Mouse (Mus musculus): ENCODE results near the gene E430018J23Rik. TPM values are rescaled to one million over a fixed set of nuclear protein-coding genes. Genes with fewer than 3 reads are reported as not detected.

The E430018J23Rik gene
- total RNA-seq (2023; ENCODE audit: inconsistent age): 5.4 to 8.1 TPM (median 6.8 TPM) in 4 replicates

GRCm38 (mm10) chr7:127393157-127393943 is at the start of gene E430018J23Rik:
Gene E430018J23Rik (minus strand): TSS chr7:127393629.

GRCm38 (mm10) chr7:127421388-127422191 is 28.2 kb upstream of the E430018J23Rik start, which contains the start of gene Zfp688:
Gene Zfp688 (minus strand): TSS chr7:127422068.

DNA sequence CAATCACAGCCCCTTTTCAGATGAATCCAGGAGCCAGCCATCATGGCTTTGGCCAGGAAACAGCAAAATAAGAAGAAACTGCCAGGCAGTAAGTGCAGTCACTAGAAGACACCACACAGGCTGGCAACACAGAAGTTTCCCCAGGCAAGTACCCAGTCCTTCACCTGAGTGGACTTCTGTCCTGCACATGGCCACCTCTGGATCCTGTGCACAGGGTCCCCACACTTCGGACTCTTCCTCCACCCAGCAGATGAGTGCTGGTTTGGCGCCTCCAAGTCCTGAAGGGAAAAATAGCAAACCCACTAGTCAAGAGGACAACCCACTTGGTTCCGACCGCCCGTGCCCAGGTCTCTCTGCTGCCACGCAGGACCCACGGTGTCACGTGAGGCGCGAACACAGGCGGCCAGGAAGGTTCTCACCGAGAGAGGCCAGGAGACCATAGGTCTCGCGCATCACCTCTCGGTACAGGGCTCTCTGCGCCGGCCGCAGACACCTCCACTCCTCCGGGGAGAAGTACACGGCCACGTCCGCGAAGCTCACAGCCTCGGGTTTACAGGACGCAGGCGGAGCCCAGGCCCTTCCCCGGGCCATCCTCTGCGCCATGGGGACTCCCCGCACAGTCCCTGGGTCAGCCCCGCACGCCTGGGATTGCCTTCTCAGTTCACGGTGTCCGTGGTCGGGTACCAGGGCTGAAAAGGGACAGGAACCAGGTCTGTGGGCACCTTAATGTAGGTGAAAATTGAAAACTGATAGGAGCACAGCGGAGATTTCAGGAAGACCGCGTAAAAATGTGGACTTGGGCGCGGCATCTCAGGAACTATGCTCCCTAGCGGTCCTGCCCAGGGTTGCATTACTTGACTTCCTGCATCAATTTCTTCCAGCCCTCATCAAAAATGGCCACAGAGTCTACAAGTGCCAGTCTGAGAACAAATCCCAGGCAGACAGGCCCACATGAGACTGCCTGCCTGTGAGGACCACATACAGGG is 12.9 kb upstream of the E430018J23Rik start, which contains the start of gene Zfp764:
TSS of gene Zfp764 (minus strand) at position 821 of the 986 bp plus-strand sequence.

GRCm38 (mm10) chr7:127386641-127387392 is 6.6 kb downstream of the E430018J23Rik start, which contains the start of gene 9130019O22Rik:
Gene 9130019O22Rik (minus strand): TSS chr7:127387166.

GRCm38 (mm10) chr7:127375271-127376245 is 17.9 kb downstream of the E430018J23Rik start, which contains the start of gene Zfp747:
Gene Zfp747 (minus strand): TSS chr7:127376050.

DNA sequence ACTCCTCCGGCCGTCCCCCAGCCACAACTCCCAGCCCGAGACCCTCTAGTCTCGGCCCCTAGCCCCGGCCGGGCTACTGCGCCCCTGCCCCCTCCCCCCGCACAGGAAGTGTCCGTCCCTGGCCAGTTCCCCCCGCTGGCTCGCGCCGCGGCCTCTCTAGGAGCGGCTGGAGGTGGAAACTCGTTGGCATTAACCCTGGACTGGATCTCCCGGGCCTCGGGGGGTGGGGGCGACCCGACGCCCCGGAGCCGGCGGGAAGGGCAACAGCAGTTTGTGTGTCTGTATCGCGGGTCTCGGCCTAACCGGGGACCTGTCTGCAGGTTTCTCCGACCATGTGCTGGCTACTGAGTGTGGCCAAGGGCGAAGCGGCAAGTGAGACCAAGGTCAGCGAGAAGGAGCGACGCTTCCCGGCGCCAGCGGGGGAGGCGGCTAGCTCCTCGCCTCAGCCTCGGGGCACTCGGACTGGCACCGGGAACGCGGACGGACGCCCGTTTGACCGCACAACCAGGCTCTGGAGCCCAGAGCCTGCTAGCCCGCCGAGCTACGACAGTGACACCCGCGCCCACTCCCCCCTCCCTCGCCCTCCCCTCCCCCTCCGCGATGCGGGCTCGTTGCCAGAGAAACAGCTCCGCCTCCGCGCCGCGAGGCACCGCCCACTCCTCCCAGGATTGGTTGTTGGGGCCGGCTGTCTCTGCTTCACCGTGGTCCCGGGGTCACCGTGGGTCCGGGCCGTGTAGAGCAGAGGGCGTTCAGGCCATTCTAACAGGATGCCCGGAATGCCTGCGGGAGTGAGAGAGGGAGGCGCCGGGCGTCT is 47.7 kb downstream of the E430018J23Rik start, which contains the start of gene Zfp768:
TSS of gene Zfp768 (minus strand) at position 78 of the 814 bp plus-strand sequence.

Other genes with a start within 250 kb of the E430018J23Rik start
- 76.0 to 79.5 TPM (median 77.9 TPM) in 4 replicates for gene Cd2bp2, start 197.6 kb downstream of the E430018J23Rik start, total RNA-seq (2023; ENCODE audit: inconsistent age)
- 54.5 to 63.3 TPM (median 58.6 TPM) in 4 replicates for gene Tbc1d10b, start 185.2 kb downstream of the E430018J23Rik start, total RNA-seq (2023; ENCODE audit: inconsistent age)
- gene Mylpf, start 184.7 kb downstream of the E430018J23Rik start, total RNA-seq (2023; ENCODE audit: inconsistent age): 5.3 to 13.4 TPM (median 8.4 TPM) in 4 replicates
- 9.1 to 13.5 TPM (median 10.3 TPM) in 4 replicates for gene Zfp553, start 160.6 kb downstream of the E430018J23Rik start, total RNA-seq (2023; ENCODE audit: inconsistent age)
- 393 to 439 TPM (median 415 TPM) in 4 replicates for gene Sept1, start 160.5 kb downstream of the E430018J23Rik start, total RNA-seq (2023; ENCODE audit: inconsistent age)
- 14.8 to 24.2 TPM (median 17.5 TPM) in 4 replicates for gene Zfp771, start 149.4 kb downstream of the E430018J23Rik start, total RNA-seq (2023; ENCODE audit: inconsistent age)
- gene Dctpp1, start 132.9 kb downstream of the E430018J23Rik start, total RNA-seq (2023; ENCODE audit: inconsistent age): 13.9 to 18.3 TPM (median 14.3 TPM) in 4 replicates
- gene Sephs2, start 119.6 kb downstream of the E430018J23Rik start, total RNA-seq (2023; ENCODE audit: inconsistent age): 28.1 to 30.4 TPM (median 28.4 TPM) in 4 replicates
- 116 to 127 TPM (median 121 TPM) in 4 replicates for gene Itgal, start 97.4 kb downstream of the E430018J23Rik start, total RNA-seq (2023; ENCODE audit: inconsistent age)
- gene Zfp768, start 48.0 kb downstream of the E430018J23Rik start, total RNA-seq (2023; ENCODE audit: inconsistent age): 1.7 to 3.4 TPM (median 2.6 TPM) in 4 replicates
- 11.0 to 14.9 TPM (median 12.9 TPM) in 4 replicates for gene Zfp747, start 17.6 kb downstream of the E430018J23Rik start, total RNA-seq (2023; ENCODE audit: inconsistent age)
- gene 9130019O22Rik, start 6.5 kb downstream of the E430018J23Rik start, total RNA-seq (2023; ENCODE audit: inconsistent age): 3.5 to 3.9 TPM (median 3.6 TPM) in 4 replicates
- 8.6 to 9.8 TPM (median 9.1 TPM) in 4 replicates for gene Zfp764, start 13.2 kb upstream of the E430018J23Rik start, total RNA-seq (2023; ENCODE audit: inconsistent age)
- 12.1 to 16.3 TPM (median 13.2 TPM) in 4 replicates for gene Zfp688, start 28.4 kb upstream of the E430018J23Rik start, total RNA-seq (2023; ENCODE audit: inconsistent age)
- 5.1 to 6.1 TPM (median 5.8 TPM) in 4 replicates for gene Zfp689, start 55.5 kb upstream of the E430018J23Rik start, total RNA-seq (2023; ENCODE audit: inconsistent age)
- gene Prr14, start 66.0 kb upstream of the E430018J23Rik start, total RNA-seq (2023; ENCODE audit: inconsistent age): 134 to 156 TPM (median 146 TPM) in 4 replicates
- gene Fbrs, start 85.6 kb upstream of the E430018J23Rik start, total RNA-seq (2023; ENCODE audit: inconsistent age): 285 to 303 TPM (median 297 TPM) in 4 replicates
- 189 to 213 TPM (median 204 TPM) in 4 replicates for gene Srcap, start 118.4 kb upstream of the E430018J23Rik start, total RNA-seq (2023; ENCODE audit: inconsistent age)
- gene Gm42715, start 126.0 kb upstream of the E430018J23Rik start, total RNA-seq (2023; ENCODE audit: inconsistent age): 44.3 to 55.2 TPM (median 53.5 TPM) in 4 replicates
- 2.6 to 2.9 TPM in 2 of 4 replicates, not detected in the others for gene Tmem265, start 167.8 kb upstream of the E430018J23Rik start, total RNA-seq (2023; ENCODE audit: inconsistent age)
- 122 to 139 TPM (median 127 TPM) in 4 replicates for gene Phkg2, start 179.7 kb upstream of the E430018J23Rik start, total RNA-seq (2023; ENCODE audit: inconsistent age)
- gene Ccdc189, start 195.0 kb upstream of the E430018J23Rik start, total RNA-seq (2023; ENCODE audit: inconsistent age): 0.77 to 2.0 TPM (median 1.4 TPM) in 4 replicates
- gene Rnf40, start 195.1 kb upstream of the E430018J23Rik start, total RNA-seq (2023; ENCODE audit: inconsistent age): 135 to 149 TPM (median 147 TPM) in 4 replicates
- 2.8 to 6.4 TPM (median 3.5 TPM) in 4 replicates for gene Zfp629, start 222.2 kb upstream of the E430018J23Rik start, total RNA-seq (2023; ENCODE audit: inconsistent age)

All from B cell, adult (primary cell).